Mouse (Mus musculus) left cerebral cortex, postnatal 25 days (tissue): ENCODE data around the gene Cacng8. TPM values are rescaled to one million over a fixed set of nuclear protein-coding genes. Genes with fewer than 3 reads are reported as not detected.
"Not testable (repeated sequence)": the region's sequence is repeated elsewhere in the genome, so short reads cannot be mapped to it uniquely, and the experiment has no call there.

Experiments used
- DNase-seq, 2 experiments: peaks; one replicate each; pipeline ENCODE4 v3.0.0; 2022; ENCODE audit warnings: low spot score in 2 of 2, mixed read lengths in 1 of 2
- intact Hi-C: fragments of 180-260 bp; cut with DNase I; formaldehyde crosslinking; loops from one replicate; pipeline ENCODE4 v1.15.1; 2025
- total RNA-seq, 2 experiments: library from RNA; stranded (reverse); gene quantifications; 2 replicates each; pipeline ENCODE4 v1.2.3; 2021

Gene Cacng8
- total RNA-seq, 2 experiments from 2014 or later: 172 to 174 TPM

DNA sequence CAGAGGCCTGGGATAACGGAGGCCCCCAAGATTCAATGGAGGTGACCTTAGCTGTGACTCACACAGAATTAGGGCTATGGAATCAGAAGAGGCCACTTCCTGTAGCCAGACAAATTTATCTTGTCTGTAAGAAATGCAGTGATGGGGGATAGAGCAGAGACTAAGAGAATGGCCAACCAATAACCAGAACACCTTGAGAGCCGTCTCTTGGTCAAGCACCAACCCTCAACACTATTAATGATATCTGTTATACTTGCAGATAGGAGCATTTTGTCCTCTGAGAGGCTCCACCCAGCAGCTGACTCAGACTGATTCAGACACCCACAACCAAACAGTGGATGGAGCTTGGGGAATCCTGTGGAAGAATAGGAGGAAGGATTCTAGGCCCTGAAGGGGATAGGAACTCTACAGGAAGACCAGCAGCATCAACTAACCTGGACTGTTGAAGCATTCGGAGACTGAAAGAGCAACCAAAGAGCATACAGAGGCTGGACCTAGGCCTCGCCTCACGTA is 5.6 kb upstream of the Cacng8 start:
- DNase-seq: no peak
- intact Hi-C loops: no loop called here

DNA sequence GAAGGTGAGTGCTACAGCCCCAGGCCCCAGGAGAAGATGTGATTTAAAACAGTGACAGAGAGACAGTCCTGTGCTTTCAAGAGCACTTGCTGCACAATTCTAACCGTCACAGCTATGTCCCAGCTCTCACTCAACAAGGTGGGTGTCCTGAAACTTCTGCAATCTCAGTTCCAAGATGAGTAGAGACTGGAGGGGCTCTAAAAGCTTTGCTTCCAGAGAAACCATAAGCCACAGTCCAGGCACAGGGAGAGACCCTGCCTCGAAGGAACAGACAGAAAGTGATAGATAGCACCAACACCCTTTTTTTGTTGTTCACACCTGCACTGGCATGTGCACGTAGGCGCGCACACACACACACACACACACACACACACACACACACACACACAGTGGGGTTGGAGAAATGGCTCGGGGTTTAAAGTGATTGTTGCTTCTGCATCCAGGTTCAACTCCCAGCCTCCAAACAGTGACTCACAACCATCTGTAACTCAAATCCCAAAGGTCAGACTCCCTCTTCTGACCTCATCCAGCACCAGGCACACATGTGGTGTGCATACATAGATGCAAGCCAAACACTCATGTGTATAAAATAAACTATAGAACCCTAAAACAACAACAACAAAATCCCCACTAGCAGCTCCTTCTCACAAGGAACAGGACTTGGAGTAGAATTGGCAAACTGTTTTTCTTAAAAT is 4.3 kb upstream of the Cacng8 start:
- intact Hi-C loops: no loop called here
- DNase-seq: no peak

DNA sequence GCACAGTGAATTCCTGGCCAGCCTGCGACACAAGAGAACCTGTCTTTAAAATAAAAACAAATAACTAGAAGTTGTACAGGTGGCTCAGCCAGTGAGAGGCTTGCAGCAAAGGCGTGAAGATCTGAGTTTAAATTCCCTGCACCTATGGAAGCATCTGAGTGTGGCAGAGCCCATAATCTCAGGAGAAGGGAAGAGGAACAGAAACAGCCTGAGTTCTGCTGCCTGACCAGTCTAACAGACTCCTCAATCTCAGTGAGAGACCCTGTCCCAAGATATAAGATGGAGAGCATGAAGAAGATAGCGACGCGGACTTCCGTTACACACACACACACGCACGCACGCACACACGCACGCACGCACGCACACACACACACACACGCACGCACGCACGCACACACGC is 2.7 kb upstream of the Cacng8 start:
- intact Hi-C loops: no loop called here
- no peak for DNase-seq

DNA sequence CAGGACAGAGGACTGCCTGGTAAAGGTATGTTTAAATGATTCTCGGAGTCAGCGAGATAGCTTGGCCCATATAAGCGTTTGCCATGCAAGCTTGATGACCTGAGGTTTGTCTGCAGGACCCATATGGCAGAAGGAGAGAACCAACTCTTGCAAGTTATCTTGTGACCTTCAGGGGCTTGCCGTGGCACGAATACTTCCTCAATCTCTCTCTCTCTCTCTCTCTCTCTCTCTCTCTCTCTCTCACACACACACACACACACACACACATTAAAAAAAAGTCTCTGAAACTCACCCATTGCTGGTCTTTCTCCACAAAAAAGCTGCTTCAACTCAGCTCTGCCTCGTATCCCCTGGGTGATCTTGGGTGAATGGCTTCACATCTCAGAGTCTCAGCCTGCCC is 1.6 kb upstream of the Cacng8 start:
- no peak for DNase-seq
- intact Hi-C loops: no loop called here

DNA sequence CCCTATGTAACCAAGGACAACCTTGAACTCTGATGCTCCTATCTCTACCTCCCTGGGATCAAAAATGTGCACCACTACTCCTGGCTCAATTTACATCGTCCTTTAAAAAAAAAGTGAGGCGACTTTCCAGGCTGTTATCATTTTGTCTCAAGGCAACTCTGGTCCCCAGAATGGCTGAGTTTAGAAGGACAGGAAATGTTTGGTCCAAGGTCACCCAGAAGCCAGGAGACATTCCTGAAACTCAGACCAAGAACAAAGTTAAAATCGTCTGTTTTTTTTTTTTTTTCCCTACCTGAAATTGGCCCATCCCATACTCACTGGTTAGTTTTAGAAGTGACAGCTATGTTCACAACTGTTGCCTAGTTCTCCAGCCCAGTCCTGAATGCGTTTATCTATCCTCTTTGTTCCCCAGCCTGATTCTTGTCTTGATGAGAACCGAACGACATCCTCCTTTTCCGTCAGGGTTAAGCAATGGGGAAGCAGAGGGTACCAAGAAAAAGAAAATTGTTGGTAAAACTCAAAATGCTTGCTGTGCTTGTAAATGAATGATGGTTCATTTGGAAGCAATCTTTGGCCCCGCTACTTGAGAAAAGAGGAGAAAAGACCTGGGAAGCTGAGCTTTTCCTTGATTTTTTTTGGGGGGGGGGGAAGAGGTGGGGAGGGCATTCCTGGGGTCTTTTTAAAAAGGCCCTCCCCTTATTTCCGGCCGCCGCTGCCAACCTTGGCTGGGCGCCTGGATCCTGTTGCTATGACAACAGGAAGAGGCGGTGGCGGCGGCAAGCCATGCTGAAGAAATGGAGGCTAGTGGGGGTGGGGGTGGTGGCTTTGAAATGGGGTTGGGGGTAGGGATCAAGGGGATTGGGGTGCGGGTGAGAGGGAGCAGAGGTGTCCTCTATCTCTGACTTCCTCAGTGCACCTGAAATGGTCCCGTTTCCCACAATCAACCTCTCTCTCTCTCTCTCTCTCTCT is 755 bp upstream of the Cacng8 start:
- intact Hi-C loops: loop anchor here (2.0 kb wide), 1 partner anchor 57 kb away; the partner anchor contains the start of gene Cacng7
- DNase-seq: peak; percentile 77 to 81

DNA sequence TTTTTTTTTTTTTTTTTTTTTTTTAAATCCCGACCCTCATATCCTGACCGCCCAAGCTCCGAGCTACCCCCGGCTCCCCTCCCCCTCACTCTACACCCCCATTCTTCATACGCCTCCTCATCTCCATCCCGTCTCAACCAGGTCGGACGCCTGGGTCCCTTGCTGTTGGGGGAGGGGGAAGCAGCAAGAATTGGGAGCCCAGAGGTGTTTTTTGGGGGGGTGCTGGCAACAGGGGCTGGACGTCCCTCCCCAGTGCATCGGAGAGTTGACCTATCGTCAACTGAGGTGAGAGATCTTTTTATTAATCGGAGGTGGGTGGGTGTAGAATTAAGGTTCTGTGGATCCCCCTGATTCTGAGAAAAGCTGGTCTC is 583 bp downstream of the Cacng8 start:
- DNase-seq: no peak
- intact Hi-C loops: loop anchor here (2.0 kb wide), 1 partner anchor 58 kb away; the partner anchor contains the start of gene Cacng7

DNA sequence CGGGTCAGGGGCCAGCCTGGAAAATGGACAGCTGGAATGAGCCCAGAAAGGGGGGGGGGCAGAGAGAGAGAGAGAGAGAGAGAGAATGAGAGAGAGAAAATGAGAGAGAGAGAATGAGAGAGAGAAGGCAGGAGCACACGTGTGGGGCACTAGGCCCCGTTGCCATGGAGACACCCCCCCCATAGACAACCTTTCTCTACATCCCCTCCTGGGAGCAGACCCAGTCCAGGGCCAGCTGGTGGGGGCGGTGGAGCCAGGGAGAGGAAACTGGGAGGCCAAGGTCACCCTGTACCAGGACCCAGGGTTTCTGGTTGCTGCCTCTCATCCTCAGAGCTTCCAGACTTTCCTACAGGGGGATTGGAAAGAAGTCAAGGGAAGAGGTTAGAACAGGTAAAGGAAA is 1.3 kb downstream of the Cacng8 start:
- intact Hi-C loops: loop anchor here (2.0 kb wide), 1 partner anchor 59 kb away; the partner anchor contains the start of gene Cacng7
- peak; percentile 29 to 53 for DNase-seq

DNA sequence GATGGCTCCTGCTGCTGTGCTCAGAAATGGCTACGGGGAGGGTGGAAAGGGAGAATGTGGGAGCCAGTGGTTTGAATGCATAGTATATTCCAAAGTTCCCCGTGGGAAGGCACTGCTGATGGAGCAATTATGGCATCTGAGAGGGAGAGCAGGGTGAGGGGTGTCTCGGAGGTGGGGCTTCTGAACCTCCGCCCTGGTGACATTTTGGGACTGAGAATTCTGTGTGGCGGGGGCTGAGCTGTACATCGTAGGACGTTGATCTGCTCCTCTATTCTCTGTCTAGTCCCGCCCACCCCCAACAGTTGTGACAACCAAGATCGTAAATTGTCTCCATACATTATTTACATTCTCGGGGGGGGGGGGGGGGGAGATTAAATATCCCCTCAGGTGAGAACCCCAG is 6.9 kb downstream of the Cacng8 start:
- DNase-seq: peak in 1 of 2 experiments; percentile 33
- intact Hi-C loops: no loop called here

DNA sequence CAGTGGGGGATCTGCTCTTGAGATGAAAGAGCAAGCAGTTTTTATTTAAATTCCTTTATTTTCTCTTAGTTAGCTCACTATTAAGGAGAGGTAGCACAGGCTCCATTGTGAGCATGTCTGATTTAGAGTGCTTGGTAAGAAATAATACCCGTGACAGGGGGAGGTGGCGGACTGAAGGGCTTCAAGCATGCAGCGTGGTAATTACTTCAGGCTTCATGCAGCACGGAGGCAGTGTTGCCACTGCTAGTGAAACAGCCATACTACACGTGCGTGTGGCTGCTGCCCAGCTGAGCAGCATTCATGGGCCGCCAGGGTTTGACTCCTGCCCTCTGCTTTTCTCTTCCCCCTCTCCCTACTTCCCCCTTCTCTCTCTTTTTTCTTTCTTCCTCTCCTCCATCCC is 7.3 kb downstream of the Cacng8 start:
- intact Hi-C loops: no loop called here
- no peak for DNase-seq

DNA sequence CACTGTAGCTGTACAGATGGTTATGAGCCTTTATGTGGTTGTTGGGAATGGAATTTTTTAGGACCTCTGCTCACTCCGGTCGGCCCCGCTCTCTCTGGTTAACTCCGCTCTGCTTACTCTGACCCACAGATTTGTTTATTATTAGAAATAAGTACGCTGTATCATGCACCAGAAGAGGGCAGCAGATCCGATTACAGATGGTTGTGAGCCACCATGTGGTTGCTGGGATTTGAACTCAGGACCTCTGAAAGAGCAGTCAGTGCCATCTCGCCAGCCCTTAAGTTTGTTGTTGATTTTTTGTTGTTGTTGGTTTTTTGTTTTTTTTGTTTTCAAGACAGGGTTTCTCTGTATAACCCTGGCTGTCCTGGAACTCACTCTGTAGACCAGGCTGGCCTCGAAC is 7.9 kb downstream of the Cacng8 start:
- intact Hi-C loops: not testable (repeated sequence)

DNA sequence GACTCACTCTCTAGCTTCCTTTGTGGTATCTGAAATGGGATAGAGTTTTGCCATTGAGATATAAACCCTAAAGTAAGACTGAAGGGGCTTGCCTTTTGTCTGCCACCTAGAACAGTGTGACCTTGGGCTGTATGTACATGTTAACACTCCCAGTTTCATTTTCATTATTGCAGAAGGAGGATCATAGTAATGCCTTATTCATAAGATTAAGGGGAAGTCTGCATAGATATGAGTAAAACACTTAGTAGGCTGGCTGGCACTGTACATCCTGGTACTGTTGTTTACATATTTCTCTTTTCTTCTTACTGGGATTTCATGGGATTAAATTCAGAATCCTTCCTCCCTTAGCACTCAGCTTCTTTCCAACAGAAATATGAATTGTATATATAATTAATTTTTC is 9.5 kb downstream of the Cacng8 start:
- no peak for DNase-seq
- intact Hi-C loops: no loop called here

More for the DNA sequence above, 7.9 kb downstream of the Cacng8 start:
- not testable (repeated sequence) for DNase-seq

DNA sequence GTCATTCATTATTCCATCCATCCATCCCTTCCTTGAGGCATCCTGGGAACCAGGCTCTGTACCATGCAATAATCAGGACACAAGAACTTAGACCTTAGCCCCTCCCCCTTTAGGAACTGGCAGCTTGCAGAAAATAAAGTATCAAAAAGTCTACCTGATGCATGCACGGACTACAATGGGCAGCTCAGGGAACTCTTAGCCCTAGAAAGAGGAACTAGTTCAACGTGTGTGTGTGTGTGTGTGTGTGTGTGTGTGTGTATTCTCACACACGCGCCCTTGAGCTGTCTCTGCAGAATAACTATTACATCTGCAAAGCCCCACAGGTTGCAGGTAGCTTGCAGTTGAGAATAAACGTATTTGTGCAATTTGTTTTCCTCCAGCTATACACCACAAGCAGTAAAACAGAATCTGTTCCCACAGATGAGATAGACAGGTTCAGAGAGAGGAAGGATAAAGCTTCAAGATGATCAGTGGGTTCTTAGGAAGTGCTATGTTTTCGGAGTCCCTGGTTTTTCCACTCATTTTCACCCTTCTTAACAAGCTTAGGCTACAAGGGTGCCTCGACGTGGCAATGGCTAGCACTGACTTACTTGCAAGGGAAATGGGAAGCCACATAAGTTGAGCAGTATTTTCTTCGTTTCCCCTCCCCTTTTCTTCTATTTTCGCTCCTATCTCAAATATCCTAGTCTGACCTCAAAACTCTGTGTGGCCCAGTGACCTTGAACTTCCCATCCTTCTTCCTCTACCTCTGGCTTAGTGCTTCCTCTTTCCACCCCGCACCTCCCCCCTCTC is 19.4 kb downstream of the Cacng8 start:
- intact Hi-C loops: no loop called here

DNA sequence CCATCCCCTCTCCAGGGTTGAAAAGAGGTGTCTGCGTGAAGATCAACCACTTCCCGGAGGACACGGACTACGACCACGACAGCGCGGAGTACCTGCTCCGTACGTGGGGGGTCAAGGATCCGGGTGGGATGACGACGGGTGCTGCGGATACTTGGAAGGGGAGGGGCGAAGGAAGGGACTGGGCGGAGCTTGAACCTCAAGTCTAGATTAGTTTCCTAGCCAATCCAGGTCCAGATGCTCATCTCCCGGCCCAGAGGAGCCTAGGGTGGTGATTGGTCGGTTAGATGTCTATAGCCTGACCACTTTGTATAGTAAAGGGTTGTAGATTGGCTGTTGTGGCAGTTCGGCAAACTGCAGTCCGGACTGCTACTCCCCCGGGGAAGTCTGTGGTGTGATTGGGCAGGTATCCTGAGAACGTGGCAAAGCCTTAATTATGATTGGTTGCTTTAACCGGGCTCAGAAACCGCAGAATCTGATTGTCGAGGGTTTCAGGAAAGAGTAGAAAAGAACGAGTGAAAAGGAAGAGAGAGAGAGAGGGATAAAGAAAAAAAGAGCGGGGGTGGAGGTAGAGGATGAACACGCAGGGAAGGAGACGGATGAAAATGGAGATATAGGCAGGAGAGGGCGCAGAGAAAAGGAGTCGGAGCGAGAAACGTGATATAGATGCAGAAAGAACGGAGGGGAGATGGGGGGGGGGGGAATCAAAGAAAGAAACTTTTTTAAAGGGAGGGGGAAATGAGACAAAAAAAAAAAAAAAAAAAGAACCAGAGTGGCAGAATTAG is 20.9 kb downstream of the Cacng8 start:
- DNase-seq: peak in 1 of 2 experiments; percentile 81
- intact Hi-C loops: no loop called here

More for the DNA sequence above, 19.4 kb downstream of the Cacng8 start:
- no peak for DNase-seq

DNA sequence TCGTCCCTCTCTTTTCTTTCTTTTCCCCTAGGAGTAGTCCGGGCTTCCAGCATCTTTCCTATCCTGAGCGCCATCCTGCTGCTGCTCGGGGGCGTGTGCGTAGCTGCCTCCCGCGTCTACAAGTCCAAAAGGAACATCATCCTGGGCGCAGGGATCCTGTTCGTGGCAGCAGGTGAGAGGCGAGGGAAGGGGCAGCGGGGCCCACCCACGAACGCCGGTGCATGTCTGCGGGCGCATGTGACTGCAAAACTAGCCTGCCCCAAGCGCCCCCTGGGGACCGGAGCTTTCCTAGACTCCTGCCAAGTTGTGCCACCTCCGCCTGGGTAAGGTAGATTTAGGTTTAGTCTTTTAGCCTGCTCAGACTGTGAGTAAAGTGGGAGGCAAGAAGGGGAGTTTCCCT is 21.6 kb downstream of the Cacng8 start:
- DNase-seq: peak in 1 of 2 experiments; percentile 75
- intact Hi-C loops: no loop called here

DNA sequence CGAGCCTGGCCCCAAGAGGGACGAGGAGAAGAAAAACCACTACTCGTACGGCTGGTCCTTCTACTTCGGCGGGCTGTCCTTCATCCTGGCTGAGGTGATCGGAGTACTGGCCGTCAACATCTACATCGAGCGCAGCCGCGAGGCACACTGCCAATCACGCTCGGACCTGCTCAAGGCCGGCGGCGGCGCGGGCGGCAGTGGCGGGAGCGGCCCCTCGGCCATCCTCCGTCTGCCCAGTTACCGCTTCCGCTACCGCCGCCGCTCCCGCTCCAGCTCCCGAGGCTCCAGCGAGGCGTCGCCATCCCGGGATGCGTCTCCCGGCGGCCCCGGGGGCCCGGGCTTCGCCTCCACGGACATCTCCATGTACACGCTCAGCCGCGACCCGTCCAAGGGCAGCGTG is 24.4 kb downstream of the Cacng8 start:
- no peak for DNase-seq
- intact Hi-C loops: no loop called here

DNA sequence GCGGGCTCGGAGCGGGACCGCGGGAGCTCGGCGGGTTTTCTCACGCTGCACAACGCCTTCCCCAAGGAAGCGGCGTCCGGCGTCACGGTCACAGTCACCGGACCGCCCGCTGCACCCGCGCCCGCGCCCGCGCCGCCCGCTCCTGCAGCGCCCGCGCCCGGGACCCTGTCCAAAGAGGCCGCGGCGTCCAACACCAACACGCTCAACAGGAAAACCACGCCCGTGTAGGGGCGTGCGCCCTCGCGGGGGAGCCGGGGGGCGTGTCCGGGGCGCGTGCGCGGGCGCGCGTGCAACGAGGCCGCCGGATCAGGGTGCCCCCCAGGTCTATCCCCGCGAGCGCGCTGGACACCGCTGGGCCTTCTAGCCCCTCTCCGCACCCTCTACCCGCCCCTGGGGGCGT is 24.9 kb downstream of the Cacng8 start:
- intact Hi-C loops: no loop called here
- no peak for DNase-seq

DNA sequence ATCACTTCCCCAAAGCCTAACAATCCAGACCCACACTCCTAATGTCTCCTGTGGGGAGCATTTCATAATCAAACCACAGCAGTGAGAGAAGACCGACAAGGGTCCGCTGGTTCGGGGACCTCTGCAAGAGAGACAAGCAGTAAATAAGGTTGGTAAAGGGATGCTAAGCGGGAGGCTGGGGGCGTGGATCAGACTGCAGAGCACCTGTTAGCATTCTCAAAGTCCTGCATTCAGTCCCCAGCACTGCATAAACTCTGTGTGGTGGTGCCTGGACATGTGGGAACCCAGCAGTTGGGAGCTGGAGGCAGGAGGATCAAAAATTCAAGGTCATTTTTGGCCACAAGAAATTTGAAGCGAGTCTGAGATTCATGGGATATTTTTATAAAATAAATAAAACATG is 29.5 kb downstream of the Cacng8 start:
- DNase-seq: no peak
- intact Hi-C loops: no loop called here

DNA sequence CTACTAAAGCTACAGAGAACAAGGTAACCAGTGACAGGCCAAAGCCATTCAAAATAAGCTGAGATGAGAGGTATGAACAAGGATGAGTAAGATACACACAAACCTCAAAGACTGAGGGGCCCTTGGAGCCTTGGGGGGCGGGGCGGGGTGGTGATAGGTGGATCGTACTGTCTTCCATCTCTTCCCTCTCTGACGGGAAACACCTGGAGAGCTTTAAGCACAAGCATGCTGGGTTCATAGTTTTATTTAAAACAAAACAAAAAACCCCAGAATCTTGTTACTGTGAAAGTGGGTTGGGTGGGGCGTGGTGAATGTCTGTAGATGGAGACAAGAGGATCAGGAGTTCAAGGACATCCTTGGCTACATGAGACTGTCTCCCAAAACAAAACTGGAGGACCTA is 30.0 kb downstream of the Cacng8 start:
- intact Hi-C loops: no loop called here
- DNase-seq: no peak

DNA sequence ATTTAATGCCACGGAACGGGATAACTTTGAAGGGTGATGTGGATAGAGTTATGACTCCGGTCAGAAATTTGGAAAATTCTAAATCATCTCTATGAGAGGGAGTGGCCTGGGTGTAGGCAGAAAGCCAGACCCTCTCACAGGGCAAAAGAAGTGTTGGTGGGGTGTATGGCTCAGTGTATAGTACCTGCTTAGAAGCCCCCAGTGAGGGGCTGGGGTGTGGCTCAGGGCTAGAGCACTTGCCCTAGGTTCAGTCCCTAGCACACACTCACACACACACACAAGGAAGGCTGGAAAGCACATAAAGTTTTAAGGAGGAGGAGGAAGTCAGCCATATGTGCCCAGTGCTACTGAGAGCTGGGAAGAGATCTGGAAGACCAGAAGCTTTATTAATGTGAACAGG is 30.8 kb downstream of the Cacng8 start:
- no peak for DNase-seq
- intact Hi-C loops: no loop called here
